Mouse (Mus musculus) stomach, adult 2 months (tissue): ENCODE measurements around the gene Alkbh6. TPM values are rescaled to one million over a fixed set of nuclear protein-coding genes. Genes with fewer than 3 reads are reported as not detected.

ENCODE experiments used
- polyA plus RNA-seq: library from polyadenylated mRNA; depleted of rRNA; stranded (reverse); fragments of >200 nt; gene quantifications from 2 replicates; pipeline ENCODE4 v1.2.3, GENCODE M21; 2012; rRNA removed

Gene Alkbh6
- 99.1 and 118 TPM in 2 replicates for polyA plus RNA-seq

GRCm38 (mm10) chr7:30308076-30309005 lies at the start of gene Alkbh6:
Alkbh6 (plus strand) TSS chr7:30308717.

DNA sequence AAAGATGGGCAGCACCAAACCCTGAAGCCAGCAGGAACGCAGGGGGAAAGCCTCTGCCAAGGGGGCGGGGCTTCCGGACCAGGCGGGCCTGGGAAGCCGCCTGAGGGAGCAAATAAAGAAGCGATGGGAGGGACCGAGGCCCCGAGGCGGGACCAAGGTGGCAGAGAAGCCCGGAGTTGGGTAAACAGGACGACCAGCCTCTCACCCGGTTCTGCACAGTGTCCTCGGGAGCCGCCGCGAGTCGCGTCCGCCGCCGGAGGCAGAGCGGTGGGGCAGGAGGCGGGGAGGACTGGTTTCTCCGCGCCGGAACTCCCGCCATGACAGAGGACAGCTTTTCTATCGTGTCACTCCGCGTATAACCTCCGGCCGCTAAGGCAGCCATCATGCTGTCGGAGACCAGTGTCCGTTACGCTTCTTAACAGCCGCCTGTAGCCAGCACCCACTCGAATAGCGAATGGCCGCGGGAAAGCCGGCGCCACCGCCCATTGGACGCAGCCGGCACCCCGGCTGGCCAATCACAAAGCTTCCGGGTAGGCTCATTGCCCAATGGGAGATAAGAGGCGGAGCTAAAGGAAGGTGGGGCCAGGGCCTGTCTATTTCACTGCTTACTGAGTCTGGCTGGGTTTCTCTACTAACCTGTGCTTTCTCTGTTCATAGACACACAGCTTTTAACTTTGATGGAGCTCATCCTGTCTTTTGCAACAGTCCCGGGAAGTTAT lies 28.4 kb upstream of the Alkbh6 start, which contains the start of the genes Thap8 and Wdr62:
Thap8 (plus strand) TSS at position 144 of the 719 bp plus-strand sequence.
Wdr62 (minus strand) TSS at position 469 of the 719 bp plus-strand sequence.

GRCm38 (mm10) chr7:30291215-30292131 lies 17.0 kb upstream of the Alkbh6 start, which contains the start of gene Clip3:
Clip3 (plus strand) TSS chr7:30291728.

DNA sequence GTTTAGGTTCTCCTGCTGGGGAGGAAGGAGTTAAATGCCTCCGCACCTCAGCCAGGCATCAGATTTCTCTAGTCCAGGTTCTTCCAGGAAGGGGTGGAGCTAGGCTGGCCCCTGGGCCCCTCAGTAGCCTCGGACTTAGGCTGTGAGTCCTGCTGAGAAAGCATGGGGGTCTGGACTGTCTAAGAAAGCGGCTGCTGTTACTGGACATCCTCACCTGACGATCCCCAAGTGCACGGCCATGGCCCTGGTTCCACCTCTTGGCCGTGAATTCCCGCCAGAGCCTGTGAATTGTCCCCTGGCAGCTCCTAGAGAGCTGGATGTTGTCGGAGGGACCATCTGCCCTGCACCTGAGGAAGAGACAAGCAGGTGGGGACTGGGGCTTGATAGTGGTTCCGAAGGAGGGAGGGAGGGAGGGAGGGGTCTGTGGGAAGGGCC lies 6.2 kb downstream of the Alkbh6 start, which contains the start of gene Syne4:
Syne4 (plus strand) TSS at position 87 of the 435 bp plus-strand sequence.

GRCm38 (mm10) chr7:30321539-30322284 lies 13.2 kb downstream of the Alkbh6 start, which contains the start of gene E130208F15Rik:
E130208F15Rik (plus strand) TSS chr7:30321740.

DNA sequence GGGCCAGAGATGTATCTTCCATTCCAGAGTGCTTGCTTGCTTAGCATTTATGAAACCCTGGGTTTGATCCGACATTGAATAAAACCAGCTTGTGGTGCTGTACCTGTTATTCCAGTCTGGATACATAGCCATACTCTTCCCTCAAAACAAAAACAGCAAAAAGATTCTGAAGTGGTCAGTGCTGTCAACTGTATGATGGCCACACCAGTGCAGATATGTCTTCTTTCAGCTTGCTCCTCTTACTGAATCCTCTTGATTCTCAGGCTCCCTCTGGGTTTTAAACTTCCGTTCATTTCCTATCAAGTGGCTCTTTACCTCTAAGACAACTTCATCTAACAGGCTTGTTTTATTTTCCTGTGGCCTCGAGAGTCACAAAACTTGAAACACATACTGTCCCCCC lies 15.3 kb downstream of the Alkbh6 start, which contains the start of gene Sdhaf1:
Sdhaf1 (minus strand) TSS at position 101 of the 400 bp plus-strand sequence.

DNA sequence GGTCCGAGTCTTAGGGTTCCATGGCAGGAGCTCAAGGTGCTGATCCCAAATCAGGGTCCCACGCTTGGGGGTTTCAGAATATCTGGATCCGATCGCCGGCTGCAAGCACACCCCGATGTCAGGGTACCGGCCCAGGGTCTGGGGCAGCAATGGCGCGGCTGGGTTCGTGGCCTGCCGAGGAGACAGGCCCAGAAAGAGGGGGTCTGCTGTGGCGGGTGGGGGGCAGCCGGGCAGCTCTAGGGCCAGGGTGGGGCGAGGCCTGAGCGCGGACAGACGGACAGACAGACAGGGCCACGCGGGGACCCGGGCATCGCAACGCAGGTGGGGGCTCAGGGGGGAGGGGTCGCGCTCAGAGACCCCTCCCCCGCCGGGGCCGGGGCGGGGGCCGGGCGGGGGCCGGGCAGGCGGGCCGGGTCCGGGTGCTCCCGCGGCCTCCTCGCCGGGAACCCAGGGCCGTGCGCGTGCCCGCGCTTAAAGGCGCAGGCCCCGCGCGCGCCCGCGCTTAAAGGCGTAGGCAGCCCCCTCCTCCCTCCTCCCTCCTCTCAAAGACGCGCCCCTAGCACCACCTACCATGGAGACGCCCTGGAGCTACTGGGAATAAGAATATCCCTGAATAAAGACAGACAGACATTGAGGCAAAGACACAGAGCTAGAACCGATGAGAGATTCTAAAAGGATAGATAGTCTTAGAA lies 54.3 kb downstream of the Alkbh6 start, which contains the start of gene Lrfn3:
Lrfn3 (minus strand) TSS at position 121 of the 692 bp plus-strand sequence.

Other genes starting within 250 kb of the Alkbh6 start
- 0.04 TPM in 1 of 2 replicates, not detected in the other for gene Zfp82, start 235.8 kb upstream of the Alkbh6 start, polyA plus RNA-seq
- gene Gm26920, start 218.3 kb upstream of the Alkbh6 start, polyA plus RNA-seq, result 0.02 and 0.05 TPM in 2 replicates
- gene Zfp566, start 218.2 kb upstream of the Alkbh6 start, polyA plus RNA-seq, result 0.23 and 1.2 TPM in 2 replicates
- gene Zfp260, start 213.9 kb upstream of the Alkbh6 start, polyA plus RNA-seq, result 2.7 and 4.6 TPM in 2 replicates
- 0.14 TPM in 1 of 2 replicates, not detected in the other for gene Zfp382, start 186.8 kb upstream of the Alkbh6 start, polyA plus RNA-seq
- 0.55 and 0.75 TPM in 2 replicates for gene Zfp146, start 139.0 kb upstream of the Alkbh6 start, polyA plus RNA-seq
- 23.0 and 23.2 TPM in 2 replicates for gene Cox7a1, start 124.6 kb upstream of the Alkbh6 start, polyA plus RNA-seq
- gene Capns1, start 109.9 kb upstream of the Alkbh6 start, polyA plus RNA-seq, result 587 and 678 TPM in 2 replicates
- 44.5 and 70.3 TPM in 2 replicates for gene Polr2i, start 76.8 kb upstream of the Alkbh6 start, polyA plus RNA-seq
- gene Tbcb, start 76.4 kb upstream of the Alkbh6 start, polyA plus RNA-seq, result 20.0 and 20.6 TPM in 2 replicates
- gene Ovol3, start 73.0 kb upstream of the Alkbh6 start, polyA plus RNA-seq, result 0.12 TPM in 1 of 2 replicates, not detected in the other
- 0.05 TPM in 1 of 2 replicates, not detected in the other for gene Thap8, start 28.6 kb upstream of the Alkbh6 start, polyA plus RNA-seq
- 13.0 and 13.2 TPM in 2 replicates for gene Wdr62, start 28.3 kb upstream of the Alkbh6 start, polyA plus RNA-seq
- 3.4 and 5.3 TPM in 2 replicates for gene Clip3, start 17.0 kb upstream of the Alkbh6 start, polyA plus RNA-seq
- gene Syne4, start 6.1 kb downstream of the Alkbh6 start, polyA plus RNA-seq, result 17.5 and 30.2 TPM in 2 replicates
- gene E130208F15Rik, start 13.0 kb downstream of the Alkbh6 start, polyA plus RNA-seq, result 0.36 and 0.42 TPM in 2 replicates
- 12.5 and 28.1 TPM in 2 replicates for gene Sdhaf1, start 15.2 kb downstream of the Alkbh6 start, polyA plus RNA-seq
- gene Lrfn3, start 54.1 kb downstream of the Alkbh6 start, polyA plus RNA-seq, result 14.6 and 17.1 TPM in 2 replicates
- gene Tyrobp, start 105.0 kb downstream of the Alkbh6 start, polyA plus RNA-seq, result 38.9 and 55.7 TPM in 2 replicates
- 3.8 and 16.6 TPM in 2 replicates for gene Hcst, start 111.1 kb downstream of the Alkbh6 start, polyA plus RNA-seq
- gene Nfkbid, start 113.0 kb downstream of the Alkbh6 start, polyA plus RNA-seq, result 2.3 and 3.7 TPM in 2 replicates
- gene Aplp1, start 136.8 kb downstream of the Alkbh6 start, polyA plus RNA-seq, result 30.9 and 40.1 TPM in 2 replicates
- 0.42 and 2.0 TPM in 2 replicates for gene Kirrel2, start 149.0 kb downstream of the Alkbh6 start, polyA plus RNA-seq
- 0.12 and 0.32 TPM in 2 replicates for gene Nphs1, start 149.6 kb downstream of the Alkbh6 start, polyA plus RNA-seq
- 0.15 TPM in 1 of 2 replicates, not detected in the other for gene Prodh2, start 184.9 kb downstream of the Alkbh6 start, polyA plus RNA-seq
- 4.7 and 6.1 TPM in 2 replicates for gene Arhgap33, start 226.3 kb downstream of the Alkbh6 start, polyA plus RNA-seq
- 129 and 132 TPM in 2 replicates for gene Hspb6, start 243.5 kb downstream of the Alkbh6 start, polyA plus RNA-seq
- gene Proser3, start 243.6 kb downstream of the Alkbh6 start, polyA plus RNA-seq, result 3.4 and 3.9 TPM in 2 replicates